Mouse (Mus musculus) heart, embryonic 11.5 days (tissue): ENCODE data around the gene Cacna1g. TPM values are rescaled to one million over a fixed set of nuclear protein-coding genes. Genes with fewer than 3 reads are reported as not detected.

ENCODE experiments used
- ATAC-seq: fragments of 200-750 bp; cut with Nextera tagmentation; replicated peaks from 2 replicates; pipeline ENCODE4 v1.8.0; 2017; ENCODE audit warnings: moderate library complexity; ENCODE audit not compliant: insufficient number of reproducible peaks, low FRiP score, low TSS enrichment
- H3K27ac ChIP-seq: fragments of 300-500 bp; sonication (generic); 2 replicates; pipeline ENCODE4 v1.5.1; 2014; ENCODE audit warnings: mild to moderate bottlenecking, low read depth, low read length
- H3K27me3 ChIP-seq: fragments of 300-500 bp; sonication (generic); 2 replicates; pipeline ENCODE4 v1.6.1; 2014; ENCODE audit warnings: mild to moderate bottlenecking, low read length, mixed read lengths; ENCODE audit not compliant: control insufficient read depth, insufficient read depth
- H3K36me3 ChIP-seq: fragments of 300-500 bp; sonication (generic); 2 replicates; pipeline ENCODE4 v1.6.1; 2014; ENCODE audit warnings: mild to moderate bottlenecking, low read length, moderate library complexity, mixed read lengths; ENCODE audit not compliant: control insufficient read depth, insufficient read depth
- H3K4me1 ChIP-seq: fragments of 300-500 bp; sonication (generic); 2 replicates; pipeline ENCODE4 v1.6.1; 2014; ENCODE audit warnings: low read length; ENCODE audit not compliant: control insufficient read depth, insufficient read depth
- H3K4me2 ChIP-seq: fragments of 300-500 bp; sonication (generic); 2 replicates; pipeline ENCODE4 v1.6.1; 2014; ENCODE audit warnings: mild to moderate bottlenecking, moderate library complexity
- H3K4me3 ChIP-seq: fragments of 300-500 bp; sonication (generic); 2 replicates; pipeline ENCODE4 v1.5.1; 2014; ENCODE audit warnings: low read depth, low read length
- H3K9ac ChIP-seq: fragments of 300-500 bp; sonication (generic); 2 replicates; pipeline ENCODE4 v1.6.1; 2014; ENCODE audit warnings: mild to moderate bottlenecking, low read depth, low read length, moderate library complexity
- H3K9me3 ChIP-seq: fragments of 300-500 bp; sonication (generic); replicated peaks from 2 replicates; pipeline ENCODE4 v1.6.1; 2016; ENCODE audit warnings: low read length; ENCODE audit not compliant: control insufficient read depth
- WGBS: fragments of 180-500 bp; shearing (Covaris S2); extraction: QIAGEN DNeasy Blood & Tissue Kit; methylation state at CpG from one replicate; pipeline ENCODE4 v1.1.7; 2014; ENCODE audit not compliant: insufficient replicate concordance; 5-methylcytosine and 5-hydroxymethylcytosine counted together
- polyA plus RNA-seq: library from polyadenylated mRNA; unstranded; fragments of >200 nt; fragmentation: Nextera tagmentation; extraction: Ambion mirVana; gene quantifications from 2 replicates; pipeline ENCODE4 v1.2.1, GENCODE M21; 2014

Cacna1g gene
- polyA plus RNA-seq, 1 experiment from 2014 or later, result 4.3 TPM

- ATAC-seq, result no peak
These were observed 48.3 kb downstream of the Cacna1g start for GRCm38 (mm10) chr11:94425656-94426055.

GRCm38 (mm10) chr11:94425215-94425614 is 48.8 kb downstream of the Cacna1g start:
- Histone ChIP-seq H3K27me3 (peaks cover 30% of the 10 kb centered on the region), H3K36me3 (no peaks in the 10 kb centered on the region), H3K4me1 (peaks cover 35% of the 10 kb centered on the region)

More at GRCm38 (mm10) chr11:94425656-94426055, 48.3 kb downstream of the Cacna1g start:
- H3K4me3 ChIP-seq, result no peak overlapping the region
- H3K27ac ChIP-seq, result no peak overlapping the region
- H3K27me3 ChIP-seq, result peaks cover 30% of the 10 kb centered on the region
- H3K9ac ChIP-seq, result no peak overlapping the region
- H3K9me3 ChIP-seq, result no peaks in the 10 kb centered on the region
- no peaks in the 10 kb centered on the region for H3K36me3 ChIP-seq
- 42% methylated on average over 14 of the region's 14 CpGs for WGBS
- H3K4me1 ChIP-seq, result peaks cover 35% of the 10 kb centered on the region
- H3K4me2 ChIP-seq, result no peak overlapping the region

GRCm38 (mm10) chr11:94424380-94424779 is 49.6 kb downstream of the Cacna1g start:
- no peak overlapping the region for H3K27ac ChIP-seq
- H3K9ac ChIP-seq, result no peak overlapping the region
- no peak for ATAC-seq
- H3K4me1 ChIP-seq, result peaks cover 29% of the 10 kb centered on the region
- H3K9me3 ChIP-seq, result no peaks in the 10 kb centered on the region
- no peak overlapping the region for H3K4me3 ChIP-seq
- H3K4me2 ChIP-seq, result no peak overlapping the region
- WGBS, result 49% methylated on average over 15 of the region's 15 CpGs
- H3K36me3 ChIP-seq, result no peaks in the 10 kb centered on the region
- H3K27me3 ChIP-seq, result peaks cover 26% of the 10 kb centered on the region

More at GRCm38 (mm10) chr11:94425215-94425614, 48.8 kb downstream of the Cacna1g start:
- WGBS, result 30% methylated on average over 5 of the region's 5 CpGs
- no peak overlapping the region for H3K9ac ChIP-seq
- H3K4me3 ChIP-seq, result no peak overlapping the region
- H3K27ac ChIP-seq, result no peak overlapping the region
- no peak for ATAC-seq
- H3K9me3 ChIP-seq, result no peaks in the 10 kb centered on the region
- no peak overlapping the region for H3K4me2 ChIP-seq

GRCm38 (mm10) chr11:94423855-94424254 is 50.1 kb downstream of the Cacna1g start:
- Histone ChIP-seq H3K4me1 (peaks cover 23% of the 10 kb centered on the region), H3K27ac (no peak overlapping the region), H3K9ac (no peak overlapping the region), H3K9me3 (no peaks in the 10 kb centered on the region), H3K4me2 (no peak overlapping the region), H3K4me3 (no peak overlapping the region), H3K36me3 (no peaks in the 10 kb centered on the region), H3K27me3 (peaks cover 28% of the 10 kb centered on the region)
- 49% methylated on average over 5 of the region's 5 CpGs for WGBS
- no peak for ATAC-seq

- Histone ChIP-seq H3K4me1 (peaks cover 9% of the 10 kb centered on the region; the same call in 1 of the 2 replicates), H3K4me3 (no peak overlapping the region), H3K9ac (0 out of 2 replicates have a peak overlapping the region, but pooled peaks have one; percentile 5), H3K27me3 (peaks cover 47% of the 10 kb centered on the region), H3K4me2 (no peak overlapping the region), H3K36me3 (no peaks in the 10 kb centered on the region), H3K9me3 (no peaks in the 10 kb centered on the region), H3K27ac (no peak overlapping the region)
- no peak for ATAC-seq
- 59% methylated on average over 6 of the region's 6 CpGs for WGBS
These were observed 53.0 kb downstream of the Cacna1g start for GRCm38 (mm10) chr11:94420991-94421390.

- H3K4me1 ChIP-seq, result peaks cover 13% of the 10 kb centered on the region; the same call in 1 of the 2 replicates
- 34% methylated on average over 7 of the region's 7 CpGs for WGBS
- H3K9me3 ChIP-seq, result no peaks in the 10 kb centered on the region
- no peak for ATAC-seq
- no peak overlapping the region for H3K27ac ChIP-seq
- no peak overlapping the region for H3K9ac ChIP-seq
- no peak overlapping the region for H3K4me3 ChIP-seq
- peaks cover 48% of the 10 kb centered on the region for H3K27me3 ChIP-seq
- H3K36me3 ChIP-seq, result no peaks in the 10 kb centered on the region
- H3K4me2 ChIP-seq, result no peak overlapping the region
These were observed 53.7 kb downstream of the Cacna1g start for GRCm38 (mm10) chr11:94420325-94420724.

- Histone ChIP-seq H3K4me1 (peaks cover 18% of the 10 kb centered on the region), H3K27me3 (peaks cover 52% of the 10 kb centered on the region), H3K9me3 (no peaks in the 10 kb centered on the region), H3K36me3 (no peaks in the 10 kb centered on the region), H3K4me2 (no peak overlapping the region), H3K27ac (no peak overlapping the region), H3K9ac (no peak overlapping the region), H3K4me3 (no peak overlapping the region)
- ATAC-seq, result no peak
- WGBS, result 53% methylated on average over 10 of the region's 10 CpGs
These were observed 54.8 kb downstream of the Cacna1g start for GRCm38 (mm10) chr11:94419004-94419727.

GRCm38 (mm10) chr11:94414042-94414441 is 60.0 kb downstream of the Cacna1g start:
- H3K27ac ChIP-seq, result no peak overlapping the region
- ATAC-seq, result no peak
- no peak overlapping the region for H3K4me2 ChIP-seq
- no peak overlapping the region for H3K4me3 ChIP-seq
- H3K27me3 ChIP-seq, result peaks cover 61% of the 10 kb centered on the region
- no peaks in the 10 kb centered on the region for H3K9me3 ChIP-seq
- H3K4me1 ChIP-seq, result peaks cover 37% of the 10 kb centered on the region
- H3K36me3 ChIP-seq, result no peaks in the 10 kb centered on the region
- 59% methylated on average over 4 of the region's 4 CpGs for WGBS
- H3K9ac ChIP-seq, result no peak overlapping the region

- ATAC-seq, result no peak
- Histone ChIP-seq H3K4me1 (peaks cover 37% of the 10 kb centered on the region), H3K27ac (0 out of 2 replicates have a peak overlapping the region, but pooled peaks have one; percentile 66), H3K4me2 (peak overlapping the region; percentile 54), H3K4me3 (no peak overlapping the region), H3K36me3 (no peaks in the 10 kb centered on the region), H3K27me3 (peaks cover 56% of the 10 kb centered on the region), H3K9ac (peak overlapping the region; percentile 10), H3K9me3 (no peaks in the 10 kb centered on the region)
- 33% methylated on average over 8 of the region's 8 CpGs for WGBS
These were observed 60.5 kb downstream of the Cacna1g start for GRCm38 (mm10) chr11:94413516-94413915.
